Mouse (Mus musculus): ENCODE results near the gene Rin2.

GRCm38 (mm10) chr2:145788562-145789346 lies 113.7 kb downstream of the Rin2 start:
- no peak for TF ChIP-seq TAL1 (IDR thresholded peaks at IDR 0.05; ENCODE audit: low read length)
- TF ChIP-seq GATA1 (IDR thresholded peaks at IDR 0.05; ENCODE audit: low read length): no peak
